Mouse (Mus musculus): ENCODE data around the gene Gypa. TPM values are rescaled to one million over a fixed set of nuclear protein-coding genes. Genes with fewer than 3 reads are reported as not detected.

The Gypa gene
- total RNA-seq (2021): 1 to 10 TPM; 1.1 to 1.4 TPM

DNA sequence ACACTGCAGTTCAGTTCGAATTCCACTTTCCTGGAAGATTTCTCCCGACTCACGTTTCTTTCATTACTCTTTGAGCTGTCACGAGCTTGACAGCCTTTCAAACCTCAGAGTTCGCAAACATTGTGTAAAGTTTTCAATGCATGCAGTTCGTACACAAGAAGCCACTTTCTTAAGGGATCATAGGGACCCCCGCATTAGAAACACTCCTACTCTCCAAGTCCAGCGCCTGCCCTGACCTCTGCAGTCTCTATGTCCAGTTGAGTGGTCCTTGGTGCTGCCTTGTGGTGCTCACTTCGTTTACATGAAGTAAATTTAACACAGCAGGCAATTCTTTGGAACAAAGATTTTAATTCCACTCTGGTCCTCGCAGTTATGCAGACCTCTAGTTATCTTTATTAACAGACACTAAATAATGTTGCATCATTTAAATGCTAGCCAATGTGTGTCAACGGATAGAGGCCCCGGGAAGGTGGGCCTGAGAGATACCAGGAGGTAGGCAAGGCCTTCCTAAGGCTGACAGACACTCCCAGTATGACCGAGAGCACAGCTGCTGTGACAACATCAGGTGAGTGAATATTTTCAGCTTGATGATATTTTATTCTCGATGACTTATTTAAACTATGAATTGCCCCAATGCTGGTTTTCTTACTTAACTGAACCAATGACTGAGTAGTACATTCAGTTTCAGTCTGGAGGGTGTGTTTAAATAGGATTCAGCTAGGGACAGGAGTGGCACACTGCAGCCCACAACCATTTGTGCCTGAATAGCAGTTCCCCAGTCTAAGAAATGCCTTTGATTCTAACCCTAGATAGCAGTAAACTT lies at the start of gene Gypa:
Gene Gypa, plus strand, starts transcription at position 259 of the 823 bp plus-strand sequence.
- no peak for DNase-seq (ENCODE audit: low spot score)
- intact Hi-C loops (cut with DNase I): loop anchor here (1.0 to 5.0 kb wide), 2 partner anchors 195 to 519 kb away; partner anchors contain the start of gene Usp38

DNA sequence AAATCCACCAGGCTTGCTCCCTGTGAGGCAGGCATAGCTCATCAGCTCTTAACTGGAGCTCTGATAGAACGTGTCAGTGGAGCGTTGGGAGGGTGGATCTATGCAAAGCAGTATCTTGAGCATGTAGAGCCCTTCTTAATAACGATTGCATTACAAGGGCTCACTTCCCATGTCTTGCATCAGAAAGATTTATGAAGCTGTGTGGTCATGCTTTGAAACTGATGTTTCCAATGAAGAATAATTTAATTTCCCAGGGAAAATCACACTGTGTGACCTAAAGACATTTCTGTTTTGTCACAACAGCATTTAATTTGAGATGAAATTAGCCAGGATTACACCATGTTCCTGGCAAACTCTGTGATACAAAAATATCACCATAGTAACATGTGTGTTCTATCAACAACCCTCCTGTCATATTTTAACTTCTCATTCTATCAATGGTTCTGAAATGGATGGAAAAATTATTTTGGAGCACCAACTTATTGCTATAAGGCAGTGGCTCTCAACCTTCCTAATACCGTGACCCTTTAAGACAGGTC lies 49.0 kb upstream of the Gypa start:
- intact Hi-C loops (cut with DNase I): no loop called here
- DNase-seq (ENCODE audit: low spot score): no peak

DNA sequence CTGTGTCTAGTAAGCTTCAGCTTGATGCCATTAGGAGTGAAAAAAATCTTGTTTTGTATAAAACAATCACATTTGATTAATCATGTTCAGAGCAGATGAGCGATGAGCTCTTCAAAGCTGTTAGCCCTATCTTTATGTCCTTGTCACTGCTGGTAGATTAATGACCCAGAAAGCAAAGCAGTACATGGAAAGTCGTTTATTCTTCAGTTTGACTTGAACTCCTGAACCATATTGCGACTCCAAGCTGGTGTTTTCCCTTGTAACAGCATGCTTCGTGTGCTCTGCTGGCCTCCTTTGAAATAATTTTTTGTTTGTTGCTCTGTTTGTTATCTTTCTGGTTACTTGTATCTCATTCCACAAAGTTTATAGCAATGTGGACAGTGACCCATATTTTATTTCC lies 46.4 kb upstream of the Gypa start:
- intact Hi-C loops (cut with DNase I): no loop called here
- DNase-seq (ENCODE audit: low spot score): no peak

DNA sequence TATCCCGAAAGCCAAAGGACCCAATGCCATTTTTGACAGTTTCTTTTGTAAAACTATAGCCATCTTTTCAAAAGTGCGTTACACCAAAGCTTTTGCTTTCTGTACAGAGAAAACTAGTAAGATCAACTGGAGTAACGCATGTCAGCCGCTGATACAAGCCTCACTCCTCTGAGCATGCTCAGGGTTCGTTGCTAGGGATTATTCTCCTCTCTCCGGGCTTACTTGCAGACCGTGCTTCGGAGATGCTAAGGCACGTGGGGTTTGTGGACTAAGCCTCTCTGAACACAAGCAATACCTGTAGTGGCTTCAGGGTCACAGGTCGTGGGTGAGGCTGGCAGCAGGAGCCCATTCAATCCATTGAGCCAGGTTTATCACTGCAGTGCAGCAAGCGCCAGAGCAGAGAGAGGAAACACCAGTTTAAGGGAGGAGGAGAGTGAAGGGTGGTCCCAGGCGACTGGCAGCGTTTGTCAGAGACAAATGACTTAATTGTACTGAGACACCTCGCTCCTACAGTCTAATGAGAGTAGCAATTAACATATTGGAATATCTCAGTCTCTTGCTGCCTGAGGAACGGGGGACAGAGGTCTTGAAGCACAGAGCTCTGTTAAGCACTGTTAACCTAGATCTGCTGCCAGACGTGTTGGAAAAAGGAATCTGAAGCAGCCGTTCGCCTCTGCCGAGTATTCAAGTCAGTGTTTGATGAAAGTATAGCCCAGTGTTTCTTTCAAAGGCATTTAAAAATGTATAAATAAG lies 41.5 kb upstream of the Gypa start:
- no peak for DNase-seq (ENCODE audit: low spot score)
- intact Hi-C loops (cut with DNase I): no loop called here

DNA sequence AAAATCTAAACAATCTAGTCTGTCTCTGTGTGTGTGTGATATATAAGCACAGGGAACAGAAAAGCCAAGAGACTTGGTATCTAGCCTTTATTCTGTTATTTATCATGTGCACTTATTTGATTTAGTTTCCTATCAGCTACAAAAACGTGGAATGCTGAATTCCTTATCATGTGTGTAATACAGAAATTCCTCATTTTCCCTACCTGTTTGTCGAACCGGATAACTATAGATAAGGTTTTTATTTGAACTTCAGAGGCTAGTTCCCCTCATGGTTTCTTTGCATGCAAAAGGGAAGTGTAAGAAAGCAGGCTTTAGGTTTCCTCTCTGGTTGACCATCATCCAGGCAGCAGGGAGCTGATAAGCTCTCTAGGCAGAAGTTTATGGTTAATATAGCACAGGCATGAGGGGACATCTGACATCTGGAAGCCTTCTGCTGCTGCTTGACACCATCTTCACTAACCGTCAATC lies 30.1 kb upstream of the Gypa start:
- DNase-seq (ENCODE audit: low spot score): no peak
- intact Hi-C loops (cut with DNase I): no loop called here

DNA sequence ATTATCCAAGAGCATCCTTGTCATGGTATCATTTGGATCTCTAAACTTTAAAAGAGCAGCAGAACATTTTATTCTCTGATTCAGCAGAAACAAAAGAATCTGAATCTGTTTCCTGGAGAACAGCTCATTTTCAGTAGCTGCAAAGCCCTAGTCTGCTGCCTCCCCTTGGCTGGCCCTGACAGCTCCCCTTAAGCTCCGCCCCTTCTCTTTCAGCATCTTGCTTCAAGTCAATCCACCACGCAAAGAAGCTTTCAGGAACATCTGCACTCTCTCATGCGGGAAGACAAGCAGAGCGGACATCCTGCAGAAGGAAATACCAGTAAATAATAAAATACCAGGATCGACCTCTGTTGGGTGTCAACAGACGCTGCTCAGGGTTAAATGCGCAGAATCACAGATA lies 18.6 kb upstream of the Gypa start:
- intact Hi-C loops (cut with DNase I): no loop called here
- no peak for DNase-seq (ENCODE audit: low spot score)

DNA sequence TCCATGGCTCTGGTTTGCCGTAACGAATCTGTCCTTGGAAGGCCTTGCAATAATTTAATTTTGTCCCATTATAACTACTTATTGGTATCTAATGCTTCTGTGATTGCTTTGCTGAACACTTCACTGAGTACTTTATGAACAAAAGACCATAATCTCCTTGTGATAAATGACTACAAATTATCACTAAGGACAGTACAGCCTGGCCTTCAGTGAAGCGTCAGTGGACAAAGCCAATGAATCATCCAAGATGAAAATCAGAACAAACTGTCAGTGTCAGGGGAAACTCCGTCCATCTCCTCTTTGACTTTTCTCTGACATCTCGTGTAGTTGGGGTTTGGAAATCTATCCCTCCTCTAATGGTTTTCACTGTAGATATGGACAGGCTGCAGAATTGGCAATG lies 15.4 kb upstream of the Gypa start:
- DNase-seq (ENCODE audit: low spot score): no peak
- intact Hi-C loops (cut with DNase I): no loop called here

DNA sequence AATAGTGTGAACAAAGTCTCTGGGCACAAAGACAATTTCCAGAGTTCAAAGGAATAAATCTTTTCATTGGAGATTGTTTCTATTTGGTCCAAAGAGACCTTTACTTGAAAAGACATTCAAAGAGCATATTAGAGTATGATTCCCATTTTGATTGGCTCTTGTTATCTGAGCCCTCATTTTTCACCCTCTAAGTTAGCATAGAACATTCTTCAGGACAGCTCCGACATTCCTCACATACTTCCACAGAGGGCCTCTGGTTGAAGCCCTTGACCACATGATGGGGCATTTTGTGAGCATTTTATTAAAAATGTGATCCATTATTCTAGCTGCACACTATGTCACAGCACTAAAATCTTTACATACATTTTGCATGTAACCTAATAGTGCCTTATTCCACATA lies 14.5 kb upstream of the Gypa start:
- no peak for DNase-seq (ENCODE audit: low spot score)
- intact Hi-C loops (cut with DNase I): no loop called here

DNA sequence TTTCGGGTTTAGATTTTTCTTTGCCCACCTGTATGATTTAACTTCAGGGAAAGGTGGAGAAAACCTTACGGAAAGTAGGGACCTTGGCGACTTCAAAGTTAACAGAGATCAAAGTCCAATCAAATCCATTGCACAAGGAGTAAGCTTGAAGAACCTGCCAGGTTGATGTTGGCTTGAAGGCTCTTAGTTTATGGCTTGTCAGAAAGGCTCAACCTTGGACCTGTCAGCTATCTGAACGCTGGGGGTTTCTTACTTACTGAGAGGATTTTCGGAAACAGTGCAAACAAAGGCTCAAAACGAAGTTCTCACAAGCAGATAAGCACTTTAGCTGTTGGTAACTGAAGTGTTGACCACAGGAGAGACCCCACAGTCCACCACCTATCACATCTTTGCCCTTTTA lies 11.4 kb upstream of the Gypa start:
- DNase-seq (ENCODE audit: low spot score): no peak
- intact Hi-C loops (cut with DNase I): loop anchor here (2.0 to 10.0 kb wide), 2 partner anchors 747 to 897 kb away; no protein-coding TSS in a partner anchor

DNA sequence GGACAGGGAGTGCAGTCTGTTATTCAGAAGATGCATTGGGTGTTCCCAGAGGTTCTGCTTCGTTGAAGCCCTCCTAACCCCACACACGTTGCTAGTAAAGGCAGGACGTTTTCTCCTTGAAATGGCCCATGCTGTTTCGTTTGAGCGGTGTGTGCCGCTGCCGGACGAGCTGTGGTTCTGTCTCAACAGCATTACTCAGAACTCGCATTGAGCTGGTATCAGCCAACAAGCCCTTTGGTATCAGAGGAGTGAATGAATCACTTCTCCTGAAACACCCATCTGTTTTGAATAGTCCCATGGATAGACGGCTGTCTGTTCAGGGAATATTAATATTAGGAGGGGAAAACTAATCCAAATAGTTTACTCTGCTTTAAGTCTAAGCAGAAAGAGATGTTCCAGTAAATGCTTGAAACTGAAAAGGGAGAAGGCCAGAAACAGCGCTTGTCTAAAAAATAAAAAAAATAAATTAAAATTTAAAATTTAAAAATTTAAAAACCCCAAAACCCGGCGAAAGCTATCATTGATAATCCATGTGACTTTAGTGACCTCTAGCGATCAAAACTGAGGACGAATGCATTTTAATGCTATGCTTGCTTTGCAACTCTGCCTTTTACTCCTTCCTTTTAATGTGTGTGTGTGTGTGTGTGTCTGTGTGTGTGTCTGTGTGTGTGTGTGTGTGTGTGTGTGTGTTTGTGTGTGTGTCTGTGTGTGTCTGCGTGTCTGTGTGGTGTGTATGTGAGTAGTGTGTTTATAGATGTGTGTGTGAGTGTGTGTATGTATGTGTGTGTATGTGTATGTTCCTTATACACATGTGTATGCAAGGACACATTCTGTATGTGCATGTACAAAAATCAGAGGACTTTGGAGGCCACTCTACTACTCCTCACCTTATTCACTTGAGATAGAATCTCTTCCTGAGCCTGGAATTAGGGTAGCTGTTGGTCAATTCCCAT lies 10.5 kb upstream of the Gypa start:
- DNase-seq (ENCODE audit: low spot score): no peak
- intact Hi-C loops (cut with DNase I): loop anchor here (2.0 to 10.0 kb wide), 2 partner anchors 748 to 898 kb away; no protein-coding TSS in a partner anchor

DNA sequence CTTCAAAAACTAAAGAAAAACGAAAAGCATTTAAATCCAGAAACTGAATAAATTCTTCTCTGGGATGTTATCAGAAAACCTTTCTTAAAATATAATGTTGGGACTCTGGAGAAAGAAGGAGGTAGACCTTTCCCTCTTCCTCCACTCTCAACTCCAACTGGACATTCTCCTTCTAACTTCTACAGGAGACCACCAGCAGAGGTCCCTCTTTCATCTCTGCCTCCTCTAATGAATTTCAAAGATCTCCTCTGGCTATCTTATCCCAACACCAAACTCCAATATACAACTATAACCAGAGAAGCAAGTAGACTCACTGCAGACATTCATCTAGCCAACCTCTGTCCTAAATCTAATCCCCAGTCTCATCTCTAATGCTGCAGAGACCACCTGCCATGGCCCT lies 2.0 kb upstream of the Gypa start:
- intact Hi-C loops (cut with DNase I): loop anchor here (5.0 kb wide), 1 partner anchor 521 kb away; the partner anchor contains the start of gene Usp38
- no peak for DNase-seq (ENCODE audit: low spot score)

DNA sequence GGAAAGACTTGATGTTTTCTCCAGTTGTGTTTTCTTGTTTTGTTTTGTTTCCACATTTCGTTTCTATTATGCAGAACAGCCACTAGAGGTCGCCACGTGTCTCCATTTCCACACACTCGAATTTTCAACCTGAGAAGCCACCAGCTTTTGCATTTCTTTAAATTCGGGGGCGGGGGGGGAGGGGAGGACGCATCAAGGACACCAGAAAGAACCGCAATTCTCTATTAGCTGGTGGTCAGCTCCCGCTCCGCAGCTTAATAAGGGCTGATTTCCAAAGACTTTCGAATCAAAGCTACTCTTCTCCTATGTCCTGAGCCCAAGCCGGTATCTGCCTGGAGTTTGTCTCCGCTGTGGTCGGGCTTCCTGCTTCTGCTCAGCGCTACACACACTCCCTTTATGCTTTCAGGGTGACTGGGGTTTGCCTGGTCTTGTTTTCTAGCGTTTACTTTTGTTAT lies 567 bp upstream of the Gypa start:
- intact Hi-C loops (cut with DNase I): loop anchor here (1.0 to 5.0 kb wide), 2 partner anchors 195 to 519 kb away; partner anchors contain the start of gene Usp38
- DNase-seq (ENCODE audit: low spot score): no peak

DNA sequence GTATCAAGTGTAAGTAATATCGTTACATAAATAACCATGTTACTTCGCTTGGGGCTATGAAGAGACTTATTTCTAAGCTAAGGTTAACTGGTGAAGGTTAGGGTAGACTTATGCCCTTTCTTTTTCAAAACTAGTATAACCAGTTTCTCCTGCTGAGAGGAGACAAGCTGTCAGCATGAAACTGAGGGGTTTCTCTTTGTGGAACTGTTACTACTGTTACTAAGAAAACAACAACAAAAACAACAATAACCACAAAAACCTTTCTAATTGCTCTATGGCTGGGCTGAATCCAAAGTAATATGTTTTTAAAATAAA lies 722 bp downstream of the Gypa start:
- DNase-seq (ENCODE audit: low spot score): no peak
- intact Hi-C loops (cut with DNase I): loop anchor here (5.0 kb wide), 1 partner anchor 518 kb away; the partner anchor contains the start of gene Usp38

DNA sequence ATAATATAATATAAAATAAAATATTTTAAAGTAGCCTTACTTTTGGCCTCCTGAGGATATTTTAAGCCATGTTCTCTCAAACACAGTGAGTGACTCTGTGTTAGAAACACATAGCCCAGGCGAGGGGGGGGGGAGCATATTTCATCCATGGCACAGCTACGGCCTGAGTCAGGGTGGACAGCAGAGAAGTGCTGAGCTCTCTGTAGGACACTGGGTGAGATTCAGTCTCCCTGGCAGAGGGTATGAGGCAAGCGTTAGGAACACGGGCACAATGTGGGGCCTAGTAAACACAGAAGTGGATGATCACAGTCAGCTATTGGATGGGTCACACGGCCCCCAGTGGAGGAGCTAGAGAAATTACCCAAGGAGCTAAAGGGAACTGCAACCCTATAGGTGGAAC lies 1.2 kb downstream of the Gypa start:
- no peak for DNase-seq (ENCODE audit: low spot score)
- intact Hi-C loops (cut with DNase I): loop anchor here (5.0 kb wide), 2 partner anchors 177 to 517 kb away; partner anchors contain the start of gene Usp38

DNA sequence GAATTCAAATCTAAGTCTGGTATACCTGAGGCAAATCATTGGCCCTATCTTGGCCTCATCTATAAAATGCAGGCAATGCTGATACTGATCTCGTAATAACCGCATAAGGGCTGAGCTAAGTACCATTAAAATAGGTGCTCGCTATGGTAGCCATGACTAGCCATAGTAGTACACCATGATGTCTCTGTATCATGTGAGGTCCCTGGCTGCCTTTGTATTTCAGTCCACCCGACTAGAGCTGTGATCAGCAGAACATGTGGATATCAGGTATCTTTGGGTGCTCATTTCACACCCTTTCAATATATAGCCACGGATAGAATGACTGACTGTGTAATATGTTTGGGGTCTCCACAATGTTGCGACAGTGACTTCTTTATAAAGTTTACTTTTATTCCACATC lies 1.9 kb downstream of the Gypa start:
- no peak for DNase-seq (ENCODE audit: low spot score)
- intact Hi-C loops (cut with DNase I): loop anchor here (5.0 kb wide), 1 partner anchor 177 kb away; no protein-coding TSS in a partner anchor

DNA sequence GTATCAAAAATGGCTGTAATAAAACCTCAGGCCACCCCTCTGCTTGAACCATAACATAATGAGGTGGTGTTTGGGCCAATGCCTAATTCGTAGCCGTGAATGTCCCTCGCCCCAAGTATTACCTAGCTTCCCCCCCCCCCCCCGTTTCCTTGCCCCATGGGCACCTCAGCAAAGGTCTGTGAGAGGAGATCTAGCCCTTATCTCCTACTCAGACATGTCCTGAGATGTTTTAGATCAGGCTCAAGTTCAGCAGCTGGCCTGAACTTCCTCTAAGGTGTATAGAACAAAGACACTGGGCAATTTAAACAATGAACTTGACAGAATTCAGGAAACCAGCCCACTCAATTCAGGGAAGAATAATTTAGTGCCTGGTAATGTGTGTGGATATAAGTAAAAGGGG lies 3.7 kb downstream of the Gypa start:
- DNase-seq (ENCODE audit: low spot score): no peak
- intact Hi-C loops (cut with DNase I): loop anchor here (5.0 kb wide), 1 partner anchor 175 kb away; no protein-coding TSS in a partner anchor

DNA sequence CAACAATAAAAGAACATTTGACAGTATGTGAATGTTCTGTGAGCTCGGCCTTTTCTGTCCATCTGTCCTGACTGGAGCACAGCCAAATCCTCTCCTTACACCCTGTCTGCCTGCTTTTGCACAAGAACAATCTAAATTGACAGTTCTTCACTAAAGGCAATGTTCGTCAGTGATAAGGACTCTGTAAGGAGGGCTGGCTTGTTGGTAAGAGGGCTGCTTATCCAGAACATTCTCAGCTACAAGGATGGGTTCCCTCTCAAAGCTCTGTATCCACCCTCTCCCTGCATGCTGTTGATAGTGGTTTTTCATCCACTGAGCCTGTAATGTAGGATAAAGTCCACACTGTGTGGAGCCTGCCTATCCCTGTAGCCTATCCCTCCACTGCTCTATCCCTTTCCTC lies 6.7 kb downstream of the Gypa start:
- intact Hi-C loops (cut with DNase I): no loop called here
- no peak for DNase-seq (ENCODE audit: low spot score)

DNA sequence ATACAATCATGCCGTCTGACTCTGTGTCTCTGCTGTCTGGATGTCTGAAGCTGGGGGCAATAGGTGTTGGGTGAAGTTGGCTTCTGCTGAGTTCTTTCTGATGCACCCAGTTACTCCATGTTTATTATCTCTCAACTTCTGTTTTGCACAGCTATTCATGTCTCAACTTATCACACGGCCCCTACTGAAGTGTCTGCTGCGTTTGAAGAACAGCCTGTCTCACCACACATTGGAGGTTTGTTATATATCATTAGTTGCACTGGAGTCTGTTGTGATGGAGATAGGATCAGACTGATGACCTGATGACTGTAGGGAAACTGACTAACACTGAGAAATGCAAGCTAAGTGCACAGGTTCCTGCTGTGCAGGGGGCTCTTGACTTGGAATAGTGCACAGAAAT lies 7.2 kb downstream of the Gypa start:
- intact Hi-C loops (cut with DNase I): no loop called here
- DNase-seq (ENCODE audit: low spot score): no peak

DNA sequence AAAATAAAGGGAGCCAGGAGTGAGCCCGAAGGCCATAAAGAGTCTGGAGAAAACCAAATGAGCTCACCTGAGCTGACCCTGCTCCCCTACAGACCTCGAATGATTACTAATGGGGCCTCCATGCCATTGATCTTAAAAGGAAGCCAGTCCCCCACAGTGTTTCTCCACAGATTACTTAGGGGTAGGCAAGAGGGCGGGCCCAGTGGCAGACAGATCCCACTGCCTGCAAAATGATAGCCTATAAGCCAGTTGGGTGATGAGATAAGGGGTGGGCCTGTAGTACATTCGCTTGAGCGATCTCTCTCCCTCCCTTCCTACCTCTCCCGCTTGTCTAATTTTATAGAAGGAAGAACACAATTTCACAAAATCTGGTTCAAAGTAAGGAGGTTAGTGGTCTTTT lies 7.7 kb downstream of the Gypa start:
- no peak for DNase-seq (ENCODE audit: low spot score)
- intact Hi-C loops (cut with DNase I): no loop called here
